Mouse (Mus musculus) liver, adult 2 months (tissue): ENCODE measurements around the gene Ccnq. TPM values are rescaled to one million over a fixed set of nuclear protein-coding genes. Genes with fewer than 3 reads are reported as not detected.

Experiments
- DNase-seq: peaks from one replicate; pipeline ENCODE4 v3.0.0-alpha.2; 2011; ENCODE audit warnings: low read depth, low spot score; ENCODE audit errors: extremely low read depth
- H3K27ac ChIP-seq: fragments of 200-500 bp; replicated peaks from 2 replicates; pipeline ENCODE4 v1.5.1; 2012; ENCODE audit warnings: low read depth, mild to moderate bottlenecking, control low read depth, inconsistent platforms, low read length; ENCODE audit not compliant: insufficient read depth
- H3K27me3 ChIP-seq: fragments of 200-500 bp; 2 replicates; pipeline ENCODE4 v1.6.1; 2012; ENCODE audit warnings: mild to moderate bottlenecking, moderate library complexity, low read length, inconsistent platforms; ENCODE audit not compliant: control insufficient read depth, insufficient read depth
- H3K36me3 ChIP-seq: fragments of 200-500 bp; 2 replicates; pipeline ENCODE4 v1.6.1; 2012; ENCODE audit warnings: low read length, inconsistent platforms; ENCODE audit not compliant: control insufficient read depth, insufficient read depth
- H3K4me1 ChIP-seq: fragments of 200-500 bp; 2 replicates; pipeline ENCODE4 v1.6.1; 2011; ENCODE audit warnings: low read length; ENCODE audit not compliant: control insufficient read depth, insufficient read depth
- H3K4me3 ChIP-seq: fragments of 200-500 bp; 2 replicates; pipeline ENCODE4 v1.5.1; 2011; ENCODE audit warnings: low read depth, mild to moderate bottlenecking, control low read depth, low read length, moderate library complexity; ENCODE audit not compliant: insufficient read depth
- H3K79me2 ChIP-seq: fragments of 200-500 bp; 2 replicates; pipeline ENCODE4 v1.6.1; 2012; ENCODE audit warnings: inconsistent platforms, mild to moderate bottlenecking, low read length, moderate library complexity; ENCODE audit not compliant: control insufficient read depth, insufficient read depth
- H3K9ac ChIP-seq: fragments of 200-500 bp; 2 replicates; pipeline ENCODE4 v1.6.1; 2012; ENCODE audit warnings: low read depth, mild to moderate bottlenecking, control low read depth, inconsistent platforms, low read length
- CTCF ChIP-seq: fragments of 200-500 bp; IDR thresholded peaks from 2 replicates; pipeline ENCODE4 v1.5.1; 2011; ENCODE audit warnings: low read depth, low read length, control low read depth
- POLR2A ChIP-seq: fragments of 200-500 bp; IDR thresholded peaks from 2 replicates; pipeline ENCODE4 v1.6.1; 2011; ENCODE audit warnings: low read length, control low read depth; ENCODE audit not compliant: insufficient read depth; ENCODE audit errors: extremely low read depth
- WGBS: fragments of 180-500 bp; shearing (Covaris S2); methylation state at CpG from one replicate; pipeline ENCODE4 v1.1.7; 2018; 5-methylcytosine and 5-hydroxymethylcytosine counted together
- polyA plus RNA-seq: library from polyadenylated mRNA; depleted of rRNA; stranded (reverse); fragments of >200 nt; gene quantifications from 2 replicates; pipeline ENCODE4 v1.2.3, GENCODE M21; 2012
- total RNA-seq: library from RNA; depleted of rRNA; stranded (reverse); fragments of >200 nt; gene quantifications from 2 replicates; pipeline ENCODE4 v1.2.3, GENCODE M21; 2014

The Ccnq gene
- total and polyA plus RNA-seq, 2 experiments, result 14.1 to 27.9 TPM

DNA sequence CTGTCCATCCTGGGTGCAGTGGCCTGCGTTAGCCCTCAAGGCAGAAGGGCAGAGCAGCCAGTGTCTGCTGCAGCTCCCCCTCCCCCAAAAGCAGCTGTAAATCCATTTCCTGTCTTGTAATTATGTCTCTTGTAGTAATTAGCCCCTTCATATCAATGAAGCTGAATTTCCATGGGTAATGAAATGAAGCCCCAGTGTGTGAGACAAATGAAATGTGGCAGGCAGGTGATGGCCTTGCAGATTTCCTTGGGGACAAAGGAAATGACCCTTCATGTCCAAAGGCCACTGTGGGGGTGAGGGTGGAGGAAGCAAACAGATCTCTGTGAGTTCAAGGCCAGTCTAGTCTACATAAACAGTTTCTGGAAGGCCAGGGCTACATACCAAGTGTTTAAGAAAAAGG lies 1.7 kb upstream of the Ccnq start:
- Histone ChIP-seq H3K36me3 (no peaks in the 10 kb centered on the region), H3K4me1 (peaks cover 8% of the 10 kb centered on the region), H3K79me2 (no peaks in the 10 kb centered on the region), H3K9ac (no peak overlapping the region), H3K4me3 (no peak overlapping the region), H3K27ac (no peak overlapping the region), H3K27me3 (no peaks in the 10 kb centered on the region)
- no peak for DNase-seq
- no peak for TF ChIP-seq CTCF
- no peak for TF ChIP-seq POLR2A
- 81% methylated on average over 1 of the region's 1 CpGs for WGBS

DNA sequence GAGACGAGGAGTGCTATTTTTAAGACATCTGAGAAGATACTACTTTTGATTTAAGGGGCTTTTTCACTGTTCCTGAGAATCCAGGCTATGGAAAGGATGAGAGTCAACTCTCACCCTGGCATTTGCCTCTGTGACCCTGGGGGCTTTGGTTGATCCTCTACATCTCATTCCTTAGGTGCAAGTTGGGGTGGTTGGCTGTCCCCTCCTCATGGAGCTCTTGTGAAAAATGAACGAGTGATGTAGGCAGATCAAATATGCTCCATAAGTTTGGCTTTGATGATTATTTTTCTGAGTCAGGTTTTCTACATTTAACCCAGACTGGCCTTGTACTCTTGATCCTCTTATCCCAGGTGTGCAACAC lies 294 bp upstream of the Ccnq start:
- H3K4me3 ChIP-seq, result peak overlapping the region; percentile 65

DNA sequence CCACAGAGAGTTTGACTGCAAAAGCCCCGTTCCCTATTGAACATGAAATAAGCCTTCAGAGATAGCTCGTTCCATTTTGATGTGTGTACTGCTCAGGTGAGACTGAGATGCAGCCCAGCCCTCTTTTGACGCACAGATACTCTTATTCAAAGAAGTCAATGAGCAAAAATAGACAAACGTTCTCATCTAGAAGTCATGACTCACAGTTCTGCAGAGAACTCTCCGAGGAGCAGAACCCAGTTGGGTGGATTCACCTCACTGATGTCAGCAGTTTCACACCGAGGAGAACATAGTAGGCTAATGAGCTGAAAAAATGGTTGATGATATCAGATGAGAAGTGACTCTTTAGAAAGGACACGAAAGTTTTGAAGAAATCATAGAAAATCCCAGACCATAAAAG lies 5.3 kb downstream of the Ccnq start:
- Histone ChIP-seq H3K79me2 (no peaks in the 10 kb centered on the region), H3K9ac (no peak overlapping the region), H3K4me1 (peaks cover 6% of the 10 kb centered on the region; the same call in 1 of the 2 replicates), H3K27me3 (no peaks in the 10 kb centered on the region), H3K27ac (no peak overlapping the region), H3K36me3 (no peaks in the 10 kb centered on the region), H3K4me3 (no peak overlapping the region)
- TF ChIP-seq CTCF, result no peak
- TF ChIP-seq POLR2A, result no peak
- no peak for DNase-seq
- WGBS, result 89% methylated on average over 7 of the region's 7 CpGs

More for the DNA sequence above, 294 bp upstream of the Ccnq start:
- Histone ChIP-seq H3K27me3 (no peaks in the 10 kb centered on the region), H3K4me1 (peaks cover 8% of the 10 kb centered on the region), H3K36me3 (no peaks in the 10 kb centered on the region), H3K9ac (peak overlapping the region; percentile 38), H3K27ac (no peak overlapping the region), H3K79me2 (no peaks in the 10 kb centered on the region)
- DNase-seq, result no peak
- WGBS, result 6% methylated on average over 2 of the region's 2 CpGs
- TF ChIP-seq CTCF (no peak), POLR2A (no peak)

- Histone ChIP-seq H3K27ac (no peak overlapping the region), H3K27me3 (no peaks in the 10 kb centered on the region), H3K9ac (no peak overlapping the region), H3K79me2 (no peaks in the 10 kb centered on the region), H3K36me3 (no peaks in the 10 kb centered on the region), H3K4me3 (no peak overlapping the region), H3K4me1 (0 out of 2 replicates have a peak, but pooled peaks cover under 1% of the 10 kb centered on the region)
- DNase-seq, result peak; percentile 9
- TF ChIP-seq CTCF, result no peak
- no peak for TF ChIP-seq POLR2A
- WGBS, result 63% methylated on average over 4 of the region's 4 CpGs
Measured at GRCm38 (mm10) chr11:78745475-78745874, 6.1 kb downstream of the Ccnq start.

DNA sequence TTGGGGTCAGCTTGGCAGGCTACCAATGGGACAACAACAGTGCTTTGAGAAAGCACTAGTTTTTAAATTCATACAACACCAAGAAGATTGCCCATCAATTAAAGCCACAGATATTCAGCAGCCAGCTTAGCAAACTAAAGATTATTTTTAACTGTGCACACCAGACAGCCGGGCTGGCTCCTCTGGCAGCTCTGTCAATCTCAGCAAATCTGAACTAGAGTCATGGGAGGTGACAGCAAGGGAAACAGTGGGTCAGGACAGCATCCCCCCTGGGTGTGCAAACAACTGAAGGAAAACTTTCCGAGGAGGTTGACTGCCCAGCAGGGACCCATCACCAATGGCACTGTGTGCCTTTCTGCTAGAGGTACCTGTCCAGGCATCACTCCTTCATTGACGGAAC lies 9.1 kb downstream of the Ccnq start:
- H3K36me3 ChIP-seq, result no peaks in the 10 kb centered on the region
- TF ChIP-seq POLR2A (no peak), CTCF (no peak)
- no peak overlapping the region for H3K27ac ChIP-seq
- H3K9ac ChIP-seq, result no peak overlapping the region
- H3K27me3 ChIP-seq, result no peaks in the 10 kb centered on the region
- H3K79me2 ChIP-seq, result no peaks in the 10 kb centered on the region
- no peak overlapping the region for H3K4me3 ChIP-seq
- WGBS, result 64% methylated on average over 3 of the region's 3 CpGs
- H3K4me1 ChIP-seq, result no peaks in the 10 kb centered on the region
- DNase-seq, result no peak

- 85% methylated on average over 7 of the region's 7 CpGs for WGBS
- TF ChIP-seq CTCF (no peak), POLR2A (no peak)
Measured at GRCm38 (mm10) chr11:78741958-78742357, 9.6 kb downstream of the Ccnq start.

More at GRCm38 (mm10) chr11:78741958-78742357, 9.6 kb downstream of the Ccnq start:
- no peak overlapping the region for H3K4me3 ChIP-seq
- H3K27ac ChIP-seq, result no peak overlapping the region
- no peaks in the 10 kb centered on the region for H3K36me3 ChIP-seq
- DNase-seq, result no peak
- no peaks in the 10 kb centered on the region for H3K27me3 ChIP-seq
- H3K9ac ChIP-seq, result no peak overlapping the region
- no peaks in the 10 kb centered on the region for H3K79me2 ChIP-seq
- no peaks in the 10 kb centered on the region for H3K4me1 ChIP-seq
